Mouse (Mus musculus) E14TG2a.4 (cell line): ENCODE data around the gene Vtn.
A peak's percentile ranks its signal among the peaks of the same experiment; 100 is the strongest.

Source experiments
- CTCF ChIP-seq: conservative IDR thresholded peaks from 2 replicates; pipeline ENCODE4 v1.5.1; 2014; ENCODE audit warnings: low read length
- POU5F1 ChIP-seq: IDR thresholded peaks from 2 replicates; pipeline ENCODE4 v1.6.1; 2014; ENCODE audit warnings: low read length, borderline replicate concordance

DNA sequence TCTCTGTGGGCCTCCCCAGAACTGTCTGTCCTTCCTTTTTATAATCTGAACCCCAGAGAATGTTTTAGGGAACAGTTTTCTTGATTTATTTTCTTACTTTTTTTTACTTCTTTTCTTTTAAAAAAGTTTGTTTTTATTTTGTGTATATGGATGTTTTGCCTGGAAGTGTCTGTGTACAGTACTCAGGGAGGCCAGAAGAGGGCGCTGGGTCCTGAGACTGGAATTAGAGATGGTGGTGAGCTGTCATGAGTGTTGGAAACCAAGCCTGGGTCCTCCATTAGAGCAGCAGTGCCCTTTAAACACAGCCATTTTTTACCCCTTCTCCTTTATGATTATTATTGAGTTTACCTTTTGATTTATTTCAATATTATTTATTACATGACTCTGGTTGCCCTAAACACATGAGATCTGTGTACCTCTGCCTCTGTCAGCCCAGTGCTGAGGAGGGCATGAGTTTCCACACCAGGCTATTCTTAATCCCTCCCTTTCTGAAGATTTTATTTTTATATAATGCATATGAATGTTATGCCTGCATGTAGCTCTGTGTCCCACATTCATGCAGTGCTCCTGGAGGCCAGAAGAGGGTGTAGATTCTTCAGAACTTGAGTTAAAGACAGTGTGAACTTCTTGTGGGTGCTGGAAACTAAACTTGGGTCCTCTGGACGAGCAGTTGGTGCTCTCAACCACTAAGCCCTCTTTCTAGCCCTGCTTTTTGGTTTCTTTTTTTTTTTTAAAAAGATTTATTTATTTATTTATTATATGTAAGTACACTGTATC is 16.8 kb downstream of the Vtn start:
- TF ChIP-seq POU5F1 (no peak), CTCF (peak; percentile 84)
